Mouse (Mus musculus) forebrain, embryonic 13.5 days (tissue): ENCODE data around the gene Brdt. TPM values are rescaled to one million over a fixed set of nuclear protein-coding genes. Genes with fewer than 3 reads are reported as not detected.
A peak's percentile ranks its signal among the peaks of the same experiment; 100 is the strongest.

ENCODE experiments used
- ATAC-seq: fragments of 200-750 bp; cut with Nextera tagmentation; 2 replicates; pipeline ENCODE4 v1.8.0; 2017
- H3K27ac ChIP-seq: fragments of 300-500 bp; sonication (generic); 2 replicates; pipeline ENCODE4 v1.5.1; 2015; ENCODE audit warnings: inconsistent platforms, mild to moderate bottlenecking, moderate library complexity
- H3K27me3 ChIP-seq: fragments of 300-500 bp; sonication (generic); 2 replicates; pipeline ENCODE4 v1.6.1; 2015; ENCODE audit warnings: mild to moderate bottlenecking, inconsistent platforms
- H3K36me3 ChIP-seq: fragments of 300-500 bp; sonication (generic); 2 replicates; pipeline ENCODE4 v1.6.1; 2015; ENCODE audit warnings: mild to moderate bottlenecking, inconsistent platforms; ENCODE audit not compliant: poor library complexity, severe bottlenecking
- H3K4me1 ChIP-seq: fragments of 300-500 bp; sonication (generic); 2 replicates; pipeline ENCODE4 v1.6.1; 2015; ENCODE audit warnings: inconsistent platforms
- H3K4me2 ChIP-seq: fragments of 300-500 bp; sonication (generic); 2 replicates; pipeline ENCODE4 v1.6.1; 2015; ENCODE audit warnings: inconsistent platforms, mild to moderate bottlenecking, moderate library complexity
- H3K4me3 ChIP-seq: fragments of 300-500 bp; sonication (generic); 2 replicates; pipeline ENCODE4 v1.5.1; 2015; ENCODE audit warnings: mild to moderate bottlenecking, inconsistent platforms
- H3K9ac ChIP-seq: fragments of 300-500 bp; sonication (generic); 2 replicates; pipeline ENCODE4 v1.6.1; 2015; ENCODE audit warnings: mild to moderate bottlenecking, inconsistent platforms
- H3K9me3 ChIP-seq: fragments of 300-500 bp; sonication (generic); replicated peaks from 2 replicates; pipeline ENCODE4 v1.6.1; 2016; ENCODE audit warnings: inconsistent platforms
- WGBS: fragments of 180-500 bp; shearing (Covaris S2); methylation state at CpG from one replicate; pipeline ENCODE4 v1.1.7; 2015; 5-methylcytosine and 5-hydroxymethylcytosine counted together
- polyA plus RNA-seq: library from polyadenylated mRNA; unstranded; fragments of >200 nt; fragmentation: Nextera tagmentation; extraction: Ambion mirVana; gene quantifications from 2 replicates; pipeline ENCODE4 v1.2.1, GENCODE M21; 2015

Brdt gene
- polyA plus RNA-seq, result 1.1 TPM in 2 replicates

- no peak within 1 kb of the TSS for H3K4me2 ChIP-seq
- H3K27ac ChIP-seq, result no peak within 1 kb of the TSS
- H3K9me3 ChIP-seq, result 0 out of 2 replicates have a peak, but pooled peaks cover 9% of the 10 kb centered on the region
- no peaks in the 10 kb centered on the region for H3K36me3 ChIP-seq
- H3K4me3 ChIP-seq, result no peak within 1 kb of the TSS
- 89% methylated on average over 30 of the region's 30 CpGs for WGBS
- H3K4me1 ChIP-seq, result no peaks in the 10 kb centered on the region
- H3K9ac ChIP-seq, result no peak within 1 kb of the TSS
- H3K27me3 ChIP-seq, result no peaks in the 10 kb centered on the region
- ATAC-seq, result no peak
Observed at GRCm38 (mm10) chr5:107330916-107331421, at the start of gene Brdt. Gene Brdt, plus strand, starts transcription at chr5:107331159.

- Histone ChIP-seq H3K4me3 (no peak overlapping the region), H3K27ac (no peak overlapping the region), H3K4me1 (no peaks in the 10 kb centered on the region), H3K9ac (no peak overlapping the region), H3K36me3 (no peaks in the 10 kb centered on the region), H3K4me2 (no peak overlapping the region), H3K27me3 (peaks cover 49% of the 10 kb centered on the region), H3K9me3 (peaks cover 5% of the 10 kb centered on the region)
- ATAC-seq, result no peak
- 74% methylated on average over 9 of the region's 9 CpGs for WGBS
Observed at GRCm38 (mm10) chr5:107282561-107283307, 48.2 kb upstream of the Brdt start.

GRCm38 (mm10) chr5:107283935-107284524, 46.9 kb upstream of the Brdt start:
- H3K9me3 ChIP-seq, result peaks cover 5% of the 10 kb centered on the region
- peaks cover 62% of the 10 kb centered on the region for H3K27me3 ChIP-seq
- no peaks in the 10 kb centered on the region for H3K36me3 ChIP-seq
- peaks cover 11% of the 10 kb centered on the region for H3K4me1 ChIP-seq
- no peak overlapping the region for H3K9ac ChIP-seq
- 79% methylated on average over 10 of the region's 10 CpGs for WGBS
- H3K27ac ChIP-seq, result no peak overlapping the region
- no peak for ATAC-seq
- H3K4me3 ChIP-seq, result no peak overlapping the region
- H3K4me2 ChIP-seq, result no peak overlapping the region

GRCm38 (mm10) chr5:107285563-107285962, 45.4 kb upstream of the Brdt start:
- Histone ChIP-seq H3K4me1 (peaks cover 20% of the 10 kb centered on the region), H3K4me2 (no peak overlapping the region), H3K36me3 (no peaks in the 10 kb centered on the region), H3K4me3 (no peak overlapping the region), H3K27me3 (peaks cover 68% of the 10 kb centered on the region), H3K9ac (no peak overlapping the region), H3K9me3 (no peaks in the 10 kb centered on the region), H3K27ac (no peak overlapping the region)
- no peak for ATAC-seq
- 85% methylated on average over 6 of the region's 6 CpGs for WGBS

GRCm38 (mm10) chr5:107287254-107287907, 43.6 kb upstream of the Brdt start:
- H3K4me3 ChIP-seq, result no peak overlapping the region

GRCm38 (mm10) chr5:107287908-107288267, 43.1 kb upstream of the Brdt start:
- no peaks in the 10 kb centered on the region for H3K36me3 ChIP-seq
- H3K27me3 ChIP-seq, result peaks cover 75% of the 10 kb centered on the region
- ATAC-seq, result no peak
- no peaks in the 10 kb centered on the region for H3K9me3 ChIP-seq
- H3K9ac ChIP-seq, result no peak overlapping the region
- peak overlapping the region; percentile 100 for H3K4me2 ChIP-seq
- H3K4me3 ChIP-seq, result no peak overlapping the region
- H3K27ac ChIP-seq, result no peak overlapping the region
- peaks cover 20% of the 10 kb centered on the region for H3K4me1 ChIP-seq
- WGBS, result 54% methylated on average over 5 of the region's 5 CpGs

More at GRCm38 (mm10) chr5:107287254-107287907, 43.6 kb upstream of the Brdt start:
- Histone ChIP-seq H3K4me2 (no peak overlapping the region), H3K27ac (no peak overlapping the region), H3K27me3 (peaks cover 76% of the 10 kb centered on the region), H3K36me3 (no peaks in the 10 kb centered on the region), H3K9ac (no peak overlapping the region), H3K4me1 (peaks cover 20% of the 10 kb centered on the region), H3K9me3 (no peaks in the 10 kb centered on the region)
- no peak for ATAC-seq
- WGBS, result 30% methylated on average over 6 of the region's 6 CpGs

- WGBS, result under 1% methylated on average over 62 of the region's 62 CpGs
- Histone ChIP-seq H3K27me3 (peaks cover 75% of the 10 kb centered on the region), H3K9ac (peak overlapping the region; percentile 69), H3K27ac (no peak overlapping the region; the same call in 1 of the 2 replicates), H3K9me3 (no peaks in the 10 kb centered on the region), H3K36me3 (no peaks in the 10 kb centered on the region), H3K4me1 (peaks cover 20% of the 10 kb centered on the region), H3K4me3 (peak overlapping the region; percentile 63), H3K4me2 (peak overlapping the region; percentile 100)
- 0 out of 2 replicates have a peak, but pooled peaks have one; percentile 4 for ATAC-seq
Observed at GRCm38 (mm10) chr5:107288427-107289233, 42.3 kb upstream of the Brdt start.

GRCm38 (mm10) chr5:107289234-107289764, 41.7 kb upstream of the Brdt start, which contains the start of gene Tgfbr3:
Gene Tgfbr3, minus strand, starts transcription at chr5:107289629.
- under 1% methylated on average over 52 of the region's 54 CpGs for WGBS
- Histone ChIP-seq H3K4me2 (peak within 1 kb of the TSS; percentile 100), H3K36me3 (no peaks in the 10 kb centered on the region), H3K4me3 (peak within 1 kb of the TSS; percentile 63), H3K9me3 (no peaks in the 10 kb centered on the region), H3K27ac (no peak within 1 kb of the TSS; the same call in 1 of the 2 replicates), H3K27me3 (peaks cover 72% of the 10 kb centered on the region), H3K9ac (peak within 1 kb of the TSS; percentile 69), H3K4me1 (peaks cover 20% of the 10 kb centered on the region)
- ATAC-seq, result peak; percentile 94

- Histone ChIP-seq H3K27ac (no peak overlapping the region), H3K4me3 (peak overlapping the region; percentile 63), H3K9me3 (no peaks in the 10 kb centered on the region), H3K4me1 (peaks cover 20% of the 10 kb centered on the region), H3K27me3 (peaks cover 69% of the 10 kb centered on the region), H3K9ac (peak overlapping the region; percentile 69; the same call in 1 of the 2 replicates), H3K36me3 (no peaks in the 10 kb centered on the region), H3K4me2 (peak overlapping the region; percentile 100)
- WGBS, result 38% methylated on average over 8 of the region's 8 CpGs
- ATAC-seq, result no peak
Observed at GRCm38 (mm10) chr5:107289986-107290385, 41.0 kb upstream of the Brdt start.

- Histone ChIP-seq H3K27me3 (peaks cover 37% of the 10 kb centered on the region), H3K4me1 (peaks cover 21% of the 10 kb centered on the region), H3K4me2 (no peak overlapping the region), H3K4me3 (no peak overlapping the region), H3K9ac (no peak overlapping the region), H3K27ac (no peak overlapping the region), H3K9me3 (no peaks in the 10 kb centered on the region), H3K36me3 (no peaks in the 10 kb centered on the region)
- 81% methylated on average over 4 of the region's 4 CpGs for WGBS
- no peak for ATAC-seq
Observed at GRCm38 (mm10) chr5:107294041-107294440, 36.9 kb upstream of the Brdt start.
